Mouse (Mus musculus): ENCODE data around the gene Cald1. TPM values are rescaled to one million over a fixed set of nuclear protein-coding genes. Genes with fewer than 3 reads are reported as not detected.

The Cald1 gene
- polyA plus RNA-seq, 1 experiment from 2014 or later, result 52.4 TPM

DNA sequence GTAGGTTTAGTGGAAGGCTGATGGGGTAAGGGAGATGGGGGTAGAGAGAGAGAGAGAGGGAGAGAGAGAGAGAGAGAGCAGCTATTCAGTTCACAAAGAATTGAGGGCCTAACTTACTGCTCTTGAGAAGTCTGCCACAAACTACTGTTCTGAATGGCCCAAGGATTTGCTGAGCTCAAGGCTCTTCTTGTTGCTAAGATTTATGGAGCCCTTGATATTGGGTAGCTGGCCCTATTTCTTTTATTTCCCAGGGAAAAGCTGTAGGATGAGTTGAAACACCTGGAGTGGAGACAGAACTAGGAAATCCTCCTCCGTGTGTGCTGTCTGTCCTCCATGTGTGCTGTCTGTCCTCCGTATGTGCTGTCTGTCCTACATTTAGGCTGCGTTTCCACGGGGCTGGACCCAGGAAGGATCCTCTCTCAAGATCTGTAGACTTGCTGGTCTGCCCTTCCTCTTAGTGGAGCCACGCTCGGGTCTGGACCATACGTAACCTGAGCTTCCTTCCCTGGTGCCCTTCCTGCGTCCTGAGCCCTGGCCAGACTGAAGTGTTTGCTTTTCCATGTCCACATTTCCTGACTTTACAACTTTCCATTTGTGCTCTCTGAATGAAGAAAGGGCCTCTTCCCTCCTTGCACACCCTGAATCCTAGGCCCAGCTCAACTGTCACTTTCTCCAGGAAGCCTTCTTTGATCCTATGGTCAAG, 131.3 kb downstream of the Cald1 start:
- 76% methylated on average over 8 of the region's 8 CpGs for WGBS

DNA sequence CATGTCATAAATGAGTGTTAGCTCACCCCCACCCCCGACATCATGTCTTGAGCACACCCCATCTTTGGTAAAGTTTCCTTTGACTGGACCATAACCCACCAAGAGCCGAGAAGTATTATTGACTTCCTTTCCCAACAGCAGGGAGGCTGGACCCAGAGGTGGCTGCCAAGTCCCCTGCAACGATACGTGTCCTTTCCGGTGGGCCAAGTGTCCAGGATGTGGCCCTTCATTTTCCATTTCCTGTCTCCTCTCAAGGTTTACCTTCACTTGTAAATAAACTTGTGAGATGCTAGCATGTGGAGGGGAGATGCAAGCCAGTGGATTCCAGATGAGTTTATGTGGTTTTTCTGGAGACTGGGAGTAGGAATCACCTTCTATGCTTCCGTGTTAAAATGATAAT, 132.7 kb downstream of the Cald1 start:
- ATAC-seq (ENCODE audit: low FRiP score), result no peak
- no peaks in the 10 kb centered on the region for H3K27me3 ChIP-seq (ENCODE audit: control insufficient read depth, insufficient read depth, low read length)
- no peaks in the 10 kb centered on the region for H3K9me3 ChIP-seq (ENCODE audit: control insufficient read depth, low read length)
- no peak overlapping the region for H3K4me2 ChIP-seq (replicated peaks)
- no peak for DNase-seq (ENCODE audit: low spot score)
- H3K9ac ChIP-seq, result no peak overlapping the region
- 0 out of 2 replicates have a peak, but pooled peaks cover 7% of the 10 kb centered on the region for H3K4me1 ChIP-seq (replicated peaks; ENCODE audit: control insufficient read depth, insufficient read depth, low read length)
- 81% methylated on average over 6 of the region's 6 CpGs for WGBS
- no peaks in the 10 kb centered on the region for H3K36me3 ChIP-seq (replicated peaks; ENCODE audit: control insufficient read depth, insufficient read depth)
- no peak overlapping the region for H3K27ac ChIP-seq
- no peak overlapping the region for H3K4me3 ChIP-seq (replicated peaks; ENCODE audit: low read length)

More for the DNA sequence above, 131.3 kb downstream of the Cald1 start:
- Histone ChIP-seq H3K9me3 (ENCODE audit: control insufficient read depth, low read length) (no peaks in the 10 kb centered on the region), H3K27ac (no peak overlapping the region), H3K4me2 (replicated peaks) (no peak overlapping the region), H3K4me1 (replicated peaks; ENCODE audit: control insufficient read depth, insufficient read depth, low read length) (0 out of 2 replicates have a peak, but pooled peaks cover 7% of the 10 kb centered on the region), H3K36me3 (replicated peaks; ENCODE audit: control insufficient read depth, insufficient read depth) (no peaks in the 10 kb centered on the region), H3K27me3 (ENCODE audit: control insufficient read depth, insufficient read depth, low read length) (no peaks in the 10 kb centered on the region), H3K9ac (no peak overlapping the region), H3K4me3 (replicated peaks; ENCODE audit: low read length) (no peak overlapping the region)
- ATAC-seq (ENCODE audit: low FRiP score) (no peak), DNase-seq (ENCODE audit: low spot score) (no peak)

DNA sequence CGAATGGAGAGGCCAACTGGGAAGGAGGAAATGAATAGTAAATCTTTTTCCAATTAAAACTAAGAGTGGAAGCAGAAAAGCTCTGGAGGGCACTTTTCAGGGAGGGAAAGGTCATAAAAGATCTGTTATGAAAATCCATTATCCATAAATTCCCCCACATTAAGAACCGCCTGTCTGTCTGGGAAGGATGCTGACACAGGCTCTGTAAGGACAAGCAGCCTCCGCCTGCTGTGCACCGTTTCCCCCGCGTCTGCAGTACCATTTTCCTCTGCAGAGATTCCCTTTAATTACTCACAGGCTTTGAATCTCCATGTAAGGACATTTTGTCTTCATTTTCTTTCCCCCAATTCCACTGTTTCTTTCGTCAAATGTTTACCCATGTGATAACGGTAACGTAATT, 133.2 kb downstream of the Cald1 start:
- Histone ChIP-seq H3K27me3 (ENCODE audit: control insufficient read depth, insufficient read depth, low read length) (no peaks in the 10 kb centered on the region), H3K9ac (no peak overlapping the region), H3K4me1 (replicated peaks; ENCODE audit: control insufficient read depth, insufficient read depth, low read length) (0 out of 2 replicates have a peak, but pooled peaks cover 7% of the 10 kb centered on the region), H3K27ac (no peak overlapping the region), H3K4me3 (replicated peaks; ENCODE audit: low read length) (no peak overlapping the region), H3K4me2 (replicated peaks) (no peak overlapping the region), H3K9me3 (ENCODE audit: control insufficient read depth, low read length) (no peaks in the 10 kb centered on the region), H3K36me3 (replicated peaks; ENCODE audit: control insufficient read depth, insufficient read depth) (no peaks in the 10 kb centered on the region)
- ATAC-seq (ENCODE audit: low FRiP score), result no peak
- no peak for DNase-seq (ENCODE audit: low spot score)
- WGBS, result 58% methylated on average over 9 of the region's 9 CpGs

DNA sequence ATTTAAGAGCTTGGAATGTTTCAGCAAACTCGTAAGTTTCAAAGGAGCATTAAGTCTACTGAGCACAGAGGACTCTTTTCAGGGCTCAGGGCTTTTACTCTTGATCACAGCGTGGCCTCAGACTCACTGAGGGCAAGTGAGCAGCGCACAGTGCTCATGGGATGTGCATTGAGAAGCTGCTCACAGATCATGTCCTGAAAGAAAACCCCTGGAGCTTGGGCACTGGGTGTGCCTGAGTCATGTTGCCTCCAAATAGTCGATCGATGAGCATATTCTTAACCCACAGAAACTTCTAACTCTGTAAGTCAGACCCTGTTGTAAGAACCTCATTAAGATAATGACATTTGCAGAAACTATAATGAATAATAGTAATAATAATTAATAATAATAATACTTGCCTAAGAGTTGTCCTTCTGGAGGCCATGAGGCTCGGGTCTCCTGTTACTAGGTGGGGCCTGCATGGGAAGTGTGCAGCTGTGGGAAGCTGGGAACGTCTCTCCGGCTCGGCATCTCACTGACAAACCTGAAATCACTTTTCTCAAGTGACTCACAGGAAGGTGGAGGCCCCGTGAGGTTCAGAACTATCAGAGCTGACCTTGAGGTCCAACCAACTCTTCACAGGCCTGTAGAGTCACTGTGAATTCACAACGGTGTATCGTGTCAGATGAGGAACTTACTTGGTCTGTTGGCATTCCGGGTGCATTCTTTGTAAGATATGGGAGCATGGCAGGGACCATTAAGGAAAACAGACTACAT, 136.8 kb downstream of the Cald1 start:
- Histone ChIP-seq H3K4me3 (replicated peaks; ENCODE audit: low read length) (no peak overlapping the region), H3K27me3 (ENCODE audit: control insufficient read depth, insufficient read depth, low read length) (no peaks in the 10 kb centered on the region), H3K36me3 (replicated peaks; ENCODE audit: control insufficient read depth, insufficient read depth) (no peaks in the 10 kb centered on the region), H3K9me3 (ENCODE audit: control insufficient read depth, low read length) (no peaks in the 10 kb centered on the region), H3K4me2 (replicated peaks) (no peak overlapping the region), H3K4me1 (replicated peaks; ENCODE audit: control insufficient read depth, insufficient read depth, low read length) (no peaks in the 10 kb centered on the region), H3K9ac (no peak overlapping the region), H3K27ac (no peak overlapping the region)
- no peak for ATAC-seq (ENCODE audit: low FRiP score)
- no peak for DNase-seq (ENCODE audit: low spot score)
- WGBS, result 89% methylated on average over 13 of the region's 13 CpGs

DNA sequence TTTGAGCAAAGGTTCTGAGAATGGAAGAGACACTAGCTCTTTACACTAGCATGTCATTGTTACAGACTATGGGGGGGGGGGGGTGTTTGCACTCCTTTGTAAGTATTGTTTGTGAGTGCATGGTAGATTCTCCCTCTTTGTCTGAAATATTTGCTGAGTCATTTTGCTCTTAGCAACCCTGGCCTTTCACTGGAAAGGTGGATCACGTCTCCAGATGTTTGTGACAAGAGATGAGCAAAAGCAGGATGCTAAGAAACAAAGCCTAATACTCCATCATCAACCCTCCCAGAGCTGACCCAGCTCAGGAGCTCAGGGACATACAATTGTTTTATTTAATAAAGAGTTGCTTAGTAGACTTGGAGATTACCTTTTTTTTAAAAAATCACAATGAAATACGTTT, 138.6 kb downstream of the Cald1 start:
- ATAC-seq (ENCODE audit: low FRiP score), result no peak

DNA sequence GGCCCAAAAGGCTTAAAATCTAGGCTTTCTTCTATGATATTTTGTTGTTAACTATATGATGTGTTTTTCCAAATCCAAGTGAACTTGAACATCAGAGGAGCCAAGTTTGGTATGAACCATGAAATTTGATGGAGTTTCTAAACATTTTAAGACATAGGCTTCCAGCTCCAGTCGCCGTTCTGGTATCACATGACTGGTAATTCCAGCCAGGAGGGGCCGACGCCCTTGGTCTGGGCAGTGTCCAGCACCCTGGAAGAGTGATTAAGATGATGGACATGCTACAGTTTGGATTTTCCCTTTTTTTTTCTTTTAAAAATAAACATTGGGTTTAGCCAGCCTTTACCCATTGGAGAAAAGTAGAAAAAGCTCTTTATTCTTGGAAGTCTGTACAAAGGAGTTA, 145.6 kb downstream of the Cald1 start:
- 89% methylated on average over 4 of the region's 4 CpGs for WGBS
- DNase-seq (ENCODE audit: low spot score) (no peak), ATAC-seq (ENCODE audit: low FRiP score) (no peak)
- H3K4me3 ChIP-seq (replicated peaks; ENCODE audit: low read length), result no peak overlapping the region
- H3K27me3 ChIP-seq (ENCODE audit: control insufficient read depth, insufficient read depth, low read length), result no peaks in the 10 kb centered on the region
- no peaks in the 10 kb centered on the region for H3K4me1 ChIP-seq (replicated peaks; ENCODE audit: control insufficient read depth, insufficient read depth, low read length)
- no peaks in the 10 kb centered on the region for H3K9me3 ChIP-seq (ENCODE audit: control insufficient read depth, low read length)
- no peak overlapping the region for H3K9ac ChIP-seq
- H3K4me2 ChIP-seq (replicated peaks), result no peak overlapping the region
- H3K27ac ChIP-seq, result no peak overlapping the region
- no peaks in the 10 kb centered on the region for H3K36me3 ChIP-seq (replicated peaks; ENCODE audit: control insufficient read depth, insufficient read depth)

More for the DNA sequence above, 138.6 kb downstream of the Cald1 start:
- DNase-seq (ENCODE audit: low spot score), result no peak
- Histone ChIP-seq H3K9ac (no peak overlapping the region), H3K27me3 (ENCODE audit: control insufficient read depth, insufficient read depth, low read length) (no peaks in the 10 kb centered on the region), H3K9me3 (ENCODE audit: control insufficient read depth, low read length) (no peaks in the 10 kb centered on the region), H3K27ac (no peak overlapping the region), H3K36me3 (replicated peaks; ENCODE audit: control insufficient read depth, insufficient read depth) (no peaks in the 10 kb centered on the region), H3K4me2 (replicated peaks) (no peak overlapping the region), H3K4me1 (replicated peaks; ENCODE audit: control insufficient read depth, insufficient read depth, low read length) (no peaks in the 10 kb centered on the region), H3K4me3 (replicated peaks; ENCODE audit: low read length) (no peak overlapping the region)
- WGBS, result 41% methylated on average over 2 of the region's 2 CpGs

DNA sequence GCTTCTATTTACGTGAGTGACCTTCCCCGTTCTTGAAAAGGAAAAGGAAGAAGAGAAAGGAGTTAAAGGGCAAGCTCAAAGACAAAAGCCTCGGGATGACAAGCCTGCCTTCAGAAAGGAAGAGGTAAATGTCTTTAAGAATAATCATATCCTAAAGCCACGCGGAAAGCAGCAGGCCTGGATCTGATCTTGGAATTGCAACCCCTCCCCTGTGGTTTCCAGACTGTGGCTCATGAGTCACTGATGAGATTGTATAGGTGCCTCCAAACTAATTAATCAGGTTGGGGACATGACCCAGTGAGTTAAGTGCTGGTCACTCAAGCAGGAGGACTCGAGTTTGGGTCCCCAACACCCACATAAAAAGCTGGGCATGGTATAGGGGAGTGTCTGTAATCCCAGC, 149.5 kb downstream of the Cald1 start:
- WGBS, result 72% methylated on average over 6 of the region's 6 CpGs
- H3K9ac ChIP-seq, result no peak overlapping the region
- DNase-seq (ENCODE audit: low spot score) (no peak), ATAC-seq (ENCODE audit: low FRiP score) (no peak)
- H3K27me3 ChIP-seq (ENCODE audit: control insufficient read depth, insufficient read depth, low read length), result no peaks in the 10 kb centered on the region
- H3K4me1 ChIP-seq (replicated peaks; ENCODE audit: control insufficient read depth, insufficient read depth, low read length), result no peaks in the 10 kb centered on the region
- no peak overlapping the region for H3K4me2 ChIP-seq (replicated peaks)
- no peak overlapping the region for H3K27ac ChIP-seq
- no peaks in the 10 kb centered on the region for H3K36me3 ChIP-seq (replicated peaks; ENCODE audit: control insufficient read depth, insufficient read depth)
- no peak overlapping the region for H3K4me3 ChIP-seq (replicated peaks; ENCODE audit: low read length)
- H3K9me3 ChIP-seq (ENCODE audit: control insufficient read depth, low read length), result no peaks in the 10 kb centered on the region

DNA sequence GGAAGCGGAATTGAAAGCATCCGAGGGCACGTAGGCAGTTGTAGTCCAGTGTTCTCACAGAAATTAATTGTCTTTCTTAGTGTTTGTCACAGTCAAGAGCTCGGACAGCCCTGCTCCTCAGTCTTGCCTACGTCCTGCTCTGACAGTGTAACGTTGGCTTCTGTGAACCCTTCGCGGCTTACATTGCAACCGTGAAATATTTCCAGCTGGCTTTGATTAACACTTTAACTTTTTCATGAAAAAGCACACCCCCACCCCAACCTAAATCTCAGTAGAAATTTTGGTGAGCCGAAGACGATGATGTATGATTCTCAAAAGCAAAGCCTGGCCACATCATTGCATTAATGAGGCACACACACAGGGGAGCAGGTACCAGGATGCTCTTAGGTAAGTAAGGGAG, 150.3 kb downstream of the Cald1 start:
- no peak overlapping the region for H3K9ac ChIP-seq
- no peaks in the 10 kb centered on the region for H3K36me3 ChIP-seq (replicated peaks; ENCODE audit: control insufficient read depth, insufficient read depth)
- H3K9me3 ChIP-seq (ENCODE audit: control insufficient read depth, low read length), result no peaks in the 10 kb centered on the region
- no peak overlapping the region for H3K4me2 ChIP-seq (replicated peaks)
- ATAC-seq (ENCODE audit: low FRiP score), result no peak
- DNase-seq (ENCODE audit: low spot score), result no peak
- H3K27me3 ChIP-seq (ENCODE audit: control insufficient read depth, insufficient read depth, low read length), result no peaks in the 10 kb centered on the region
- WGBS, result 90% methylated on average over 11 of the region's 11 CpGs
- no peak overlapping the region for H3K4me3 ChIP-seq (replicated peaks; ENCODE audit: low read length)
- no peak overlapping the region for H3K27ac ChIP-seq
- no peaks in the 10 kb centered on the region for H3K4me1 ChIP-seq (replicated peaks; ENCODE audit: control insufficient read depth, insufficient read depth, low read length)

DNA sequence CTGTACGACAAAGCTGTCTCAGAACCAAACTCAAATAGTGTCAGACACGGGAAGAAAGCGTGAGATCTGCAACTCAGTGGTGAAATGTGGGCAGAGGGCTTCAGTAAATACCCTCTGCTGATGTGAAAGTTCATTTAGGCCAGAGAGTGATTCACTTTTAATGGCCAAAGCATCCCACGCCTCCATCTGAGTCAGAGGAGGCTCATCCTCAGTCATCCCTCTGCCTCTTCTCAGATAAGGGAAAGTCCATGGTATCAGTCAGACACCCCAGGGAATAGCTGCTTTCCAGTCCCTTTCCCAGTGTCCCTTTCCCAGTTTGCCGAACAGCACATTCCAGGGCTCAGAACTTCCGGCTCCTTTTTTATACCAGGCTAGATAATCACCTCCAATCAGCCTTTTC, 151.2 kb downstream of the Cald1 start:
- Histone ChIP-seq H3K4me3 (replicated peaks; ENCODE audit: low read length) (no peak overlapping the region), H3K9ac (no peak overlapping the region), H3K4me2 (replicated peaks) (no peak overlapping the region), H3K4me1 (replicated peaks; ENCODE audit: control insufficient read depth, insufficient read depth, low read length) (no peaks in the 10 kb centered on the region), H3K27ac (no peak overlapping the region), H3K9me3 (ENCODE audit: control insufficient read depth, low read length) (no peaks in the 10 kb centered on the region), H3K36me3 (replicated peaks; ENCODE audit: control insufficient read depth, insufficient read depth) (no peaks in the 10 kb centered on the region), H3K27me3 (ENCODE audit: control insufficient read depth, insufficient read depth, low read length) (no peaks in the 10 kb centered on the region)
- WGBS, result 89% methylated on average over 6 of the region's 6 CpGs
- ATAC-seq (ENCODE audit: low FRiP score) (no peak), DNase-seq (ENCODE audit: low spot score) (no peak)
